Mouse (Mus musculus) ES-Bruce4 (cell line): ENCODE measurements at regions not wholly inside any gene's neighbourhood (a gene's known extent, or its start where the extent isn't known, plus 50 kb on each side); places are given as distances from the start of the nearest gene placed in this dataset.

Source experiments
- CTCF ChIP-seq: IDR thresholded peaks from one replicate; pipeline ENCODE4 v1.8.1; 2011; ENCODE audit warnings: low read depth, low read length
- POLR2A ChIP-seq: IDR thresholded peaks from one replicate; pipeline ENCODE4 v1.8.1; 2011; ENCODE audit warnings: low read length; ENCODE audit not compliant: insufficient read depth

- TF ChIP-seq POLR2A (no peak), CTCF (no peak)
Observed at GRCm38 (mm10) chr3:46869576-46870295, 421.7 kb upstream of the Pabpc4l start.
